Mouse (Mus musculus) cerebellum, postnatal 36 days (tissue): ENCODE measurements around the gene Slfn9.
A peak's percentile ranks its signal among the peaks of the same experiment; 100 is the strongest.
"Not testable (repeated sequence)": the region's sequence is repeated elsewhere in the genome, so short reads cannot be mapped to it uniquely, and the experiment has no call there.

ENCODE experiments used
- DNase-seq, 2 experiments: peaks; one replicate each; pipeline ENCODE4 v3.0.0; 2021 to 2022; ENCODE audit warnings: mixed read lengths in 2 of 2

Gene Slfn9

GRCm38 (mm10) chr11:82991469-82992166 is at the start of gene Slfn9:
Gene Slfn9 (minus strand): TSS chr11:82991830.
- DNase-seq = peak; percentile 19 to 25

- no peak for DNase-seq
Observed at GRCm38 (mm10) chr11:83041000-83041399, 49.4 kb upstream of the Slfn9 start.

- no peak for DNase-seq
Observed at GRCm38 (mm10) chr11:83040325-83040724, 48.7 kb upstream of the Slfn9 start.

DNA sequence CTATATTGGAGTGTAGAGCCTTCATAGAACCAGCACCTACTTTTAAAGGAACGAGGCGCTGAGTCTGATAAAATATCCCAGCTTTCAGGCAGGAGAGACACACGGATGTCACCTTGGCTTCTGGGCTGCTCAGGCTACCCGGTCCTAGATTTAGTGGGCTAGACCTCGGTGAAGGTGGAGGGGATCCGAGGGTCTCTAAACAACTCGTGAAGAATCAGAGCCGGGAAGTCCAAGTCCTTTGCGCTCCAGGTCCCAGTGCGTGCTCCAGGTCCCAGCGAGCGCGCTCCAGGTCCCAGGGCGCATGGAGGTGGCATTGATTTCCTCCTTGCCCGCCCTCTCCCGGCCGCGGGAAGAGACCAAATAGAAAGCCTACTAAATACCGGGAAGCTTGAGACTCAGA is 48.2 kb upstream of the Slfn9 start:
- no peak for DNase-seq

DNA sequence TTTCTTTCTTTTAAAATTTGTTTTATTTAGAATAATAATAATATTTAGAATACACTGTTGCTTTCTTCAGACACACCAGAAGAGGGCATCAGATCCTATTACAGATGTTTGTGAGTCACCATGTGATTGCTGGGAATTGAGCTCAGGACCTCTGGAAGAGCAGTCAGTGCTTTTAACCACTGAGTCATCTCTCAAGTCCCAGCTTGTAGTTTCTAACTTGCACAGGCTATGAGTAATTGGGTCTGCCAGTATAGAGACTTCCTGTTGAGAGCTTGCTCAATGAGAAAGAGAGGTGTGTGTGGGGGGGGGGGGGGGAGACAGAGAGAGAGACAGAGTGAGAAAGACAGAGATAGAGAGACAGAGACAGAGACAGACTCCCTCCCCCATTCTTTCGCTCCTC is 47.5 kb upstream of the Slfn9 start:
- no peak for DNase-seq

- DNase-seq = not testable (repeated sequence)
Observed at GRCm38 (mm10) chr11:83038686-83039085, 47.1 kb upstream of the Slfn9 start.

DNA sequence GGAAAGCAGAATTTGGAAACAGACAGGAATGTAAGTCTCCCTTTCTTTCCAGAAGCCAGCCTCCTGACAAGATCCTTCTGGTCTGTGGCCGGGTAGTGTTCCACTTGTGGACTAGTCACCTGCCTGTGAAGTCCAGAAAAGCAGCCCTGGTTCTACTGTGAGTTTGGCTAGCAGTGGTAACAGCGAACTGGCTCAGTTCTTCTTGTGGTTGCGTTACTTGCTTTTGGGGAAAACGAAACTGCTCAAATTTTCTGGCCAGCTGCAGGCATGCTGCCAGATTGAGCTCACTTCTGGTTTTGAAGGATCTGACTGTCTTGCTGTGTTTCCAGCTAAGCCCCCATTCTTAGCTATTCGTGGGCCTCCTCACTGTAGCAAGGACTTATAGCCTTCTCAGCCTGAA is 29.0 kb upstream of the Slfn9 start, which contains the start of gene Slfn8:
Slfn8 (minus strand) TSS at position 190 of the 400 bp plus-strand sequence.
- no peak for DNase-seq

GRCm38 (mm10) chr11:83019561-83020519 is 28.2 kb upstream of the Slfn9 start:
- DNase-seq = not testable (repeated sequence)

GRCm38 (mm10) chr11:83016093-83016492 is 24.5 kb upstream of the Slfn9 start:
- DNase-seq = no peak

- no peak for DNase-seq
Observed at GRCm38 (mm10) chr11:83013356-83013755, 21.7 kb upstream of the Slfn9 start.

- peak in 1 of 2 experiments; percentile 3 for DNase-seq
Observed at GRCm38 (mm10) chr11:82990612-82991385, 831 bp downstream of the Slfn9 start.

GRCm38 (mm10) chr11:82989357-82989756 is 2.3 kb downstream of the Slfn9 start:
- no peak for DNase-seq

DNA sequence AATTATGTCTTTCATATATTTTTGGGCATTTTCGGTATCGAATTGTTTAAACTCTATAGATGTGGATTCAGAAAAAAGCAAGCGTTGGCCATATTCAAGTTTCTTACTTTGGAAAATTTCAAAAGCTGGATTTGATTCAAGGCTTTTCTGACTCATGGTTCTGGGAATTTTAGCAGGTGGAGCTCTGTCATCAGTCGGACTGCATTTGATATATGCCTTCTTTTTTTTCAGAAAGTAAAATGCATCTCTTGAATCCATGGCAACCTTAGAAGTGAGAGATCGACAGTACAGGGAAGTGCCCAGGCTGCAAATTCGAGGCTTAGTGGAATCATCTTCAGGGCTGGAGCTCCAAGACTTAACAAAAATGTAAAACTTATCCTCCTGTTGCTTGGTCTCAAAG is 4.0 kb downstream of the Slfn9 start:
- no peak for DNase-seq

GRCm38 (mm10) chr11:82983193-82983592 is 8.4 kb downstream of the Slfn9 start:
- DNase-seq = no peak

DNA sequence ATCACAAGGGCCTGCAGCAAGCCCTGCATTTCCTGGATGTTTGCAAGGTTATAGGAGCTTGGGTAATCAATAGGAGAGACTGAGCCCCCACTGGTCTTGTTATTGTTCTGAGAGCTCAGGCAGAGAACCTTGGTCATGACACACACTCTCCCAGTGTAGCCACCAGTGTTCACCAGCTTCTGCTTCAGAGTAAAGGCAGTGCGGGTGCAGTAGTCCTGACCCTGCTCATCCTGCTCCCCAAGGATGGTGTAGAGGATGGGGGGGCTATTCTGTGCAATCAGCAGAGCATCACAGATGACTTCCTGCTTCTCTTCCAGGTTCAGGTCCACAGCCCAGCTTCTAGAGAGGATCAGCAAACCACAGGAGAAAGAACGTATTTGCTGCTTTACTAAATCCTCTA is 9.2 kb downstream of the Slfn9 start:
- DNase-seq = not testable (repeated sequence)

DNA sequence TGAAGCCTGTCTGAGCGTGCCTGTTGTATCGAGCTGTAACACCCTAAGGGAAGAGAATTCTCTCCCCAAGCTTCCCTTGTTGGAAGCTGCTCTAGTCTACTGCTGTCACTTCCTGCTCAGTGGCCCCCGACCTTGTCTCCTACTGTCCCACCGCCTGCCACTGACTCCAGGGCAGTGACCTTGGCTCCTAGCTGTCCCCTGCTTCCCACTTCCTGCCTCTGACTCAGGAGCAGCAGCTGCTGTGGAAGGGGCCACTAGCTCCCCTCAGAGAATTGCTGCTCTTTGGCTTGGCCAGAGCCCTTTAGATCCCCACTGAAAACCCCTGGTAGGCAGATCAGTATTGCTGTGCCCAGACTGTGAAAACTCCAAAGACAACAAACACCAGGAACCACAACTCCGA is 17.7 kb downstream of the Slfn9 start:
- DNase-seq = no peak

DNA sequence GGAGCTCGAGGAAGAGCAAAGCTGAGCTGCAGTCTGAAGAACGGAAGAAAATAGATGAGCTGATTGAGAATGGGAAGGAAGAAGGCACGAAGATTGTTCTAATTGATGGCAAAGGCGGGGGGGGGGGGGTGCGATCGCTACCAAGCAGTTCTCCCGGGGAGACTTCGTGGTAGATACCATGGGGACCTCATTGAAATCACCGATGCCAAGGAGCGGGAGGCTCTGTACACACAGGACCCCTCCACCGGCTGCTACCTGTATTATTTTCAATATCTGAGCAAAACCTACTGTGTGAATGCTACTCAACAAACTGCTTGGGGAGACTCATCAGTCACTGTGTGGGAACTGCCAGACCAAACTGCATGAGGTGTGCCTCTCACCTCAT is 20.0 kb downstream of the Slfn9 start:
- DNase-seq = no peak

DNA sequence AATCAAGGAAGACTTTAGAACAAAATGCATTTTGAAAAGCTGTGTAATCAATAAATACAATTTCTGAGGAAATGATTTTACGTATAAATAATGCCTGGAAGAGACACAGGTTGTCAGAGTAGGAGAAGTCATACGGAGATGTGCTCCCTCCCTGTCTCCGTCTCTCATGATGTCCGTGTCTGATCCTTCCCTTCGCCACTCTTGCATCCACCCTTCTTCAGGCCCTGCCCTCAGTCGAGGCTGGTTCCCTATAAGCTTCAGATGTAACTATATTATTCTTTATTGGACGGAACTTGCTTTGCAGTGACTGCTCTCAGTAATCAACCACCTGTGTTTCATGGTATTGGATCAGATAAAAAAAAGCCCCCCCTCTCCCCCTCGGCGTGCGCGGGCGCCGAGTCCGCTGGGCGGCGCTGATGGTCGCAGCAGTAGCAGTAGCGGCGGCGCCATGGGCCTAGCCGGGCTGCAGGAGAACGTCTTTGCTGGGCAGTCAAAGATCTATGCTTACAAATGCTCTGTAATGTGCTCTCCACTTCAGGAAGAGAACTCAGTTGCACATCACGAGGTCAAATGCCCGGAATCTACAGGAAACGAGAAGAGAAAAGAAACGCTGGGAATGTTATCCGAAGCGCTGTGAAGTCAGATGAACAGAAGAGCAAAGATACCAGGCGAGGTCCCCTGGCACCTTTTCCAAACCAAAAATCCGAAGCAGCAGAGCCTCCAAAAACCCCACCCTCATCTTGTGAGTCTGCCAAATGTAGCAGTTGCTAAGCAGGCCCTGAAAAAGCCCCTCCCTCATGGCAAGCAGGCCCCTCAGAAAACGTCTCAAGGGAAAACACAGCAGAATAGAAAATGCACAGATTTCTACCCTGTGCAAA is 20.7 kb downstream of the Slfn9 start:
- peak; percentile 45 to 60 for DNase-seq

DNA sequence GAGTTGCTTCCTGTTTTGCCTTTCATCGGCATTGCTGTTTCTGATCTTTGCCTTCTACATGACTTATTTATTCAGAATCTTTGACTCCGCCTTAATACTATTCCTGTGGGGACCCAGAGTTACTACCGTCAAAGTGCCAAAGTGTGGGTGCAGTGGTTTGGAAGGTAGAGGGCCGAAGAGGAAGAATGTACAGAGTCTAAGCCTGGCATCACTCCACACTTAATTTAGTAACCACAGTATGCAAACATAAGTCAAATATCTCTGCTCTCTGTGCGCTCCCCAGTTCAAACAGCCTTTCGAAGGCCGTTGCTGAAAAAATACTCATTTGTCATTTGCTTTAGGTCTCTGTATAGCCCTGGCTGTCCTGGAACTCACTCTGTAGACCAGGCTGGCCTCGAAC is 29.4 kb downstream of the Slfn9 start:
- DNase-seq = no peak

DNA sequence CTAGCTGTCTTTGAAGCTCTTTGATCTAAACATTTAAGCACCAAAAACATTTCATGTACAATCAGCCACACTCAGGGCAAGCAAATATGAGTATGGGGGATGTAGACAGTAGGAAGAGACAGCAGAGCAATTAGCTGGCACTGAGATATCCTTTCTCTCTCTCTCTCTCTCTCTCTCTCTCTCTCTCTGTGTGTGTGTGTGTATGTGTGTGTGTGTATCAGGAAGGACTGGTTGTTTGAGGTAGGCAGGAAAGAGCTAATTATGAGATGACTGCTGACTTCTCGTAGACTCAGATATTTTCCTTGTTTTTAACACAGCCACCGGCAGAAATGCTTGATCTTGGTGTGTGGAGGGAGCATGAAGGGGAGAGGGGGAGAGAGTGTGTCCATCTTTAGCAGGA is 29.9 kb downstream of the Slfn9 start:
- no peak for DNase-seq

DNA sequence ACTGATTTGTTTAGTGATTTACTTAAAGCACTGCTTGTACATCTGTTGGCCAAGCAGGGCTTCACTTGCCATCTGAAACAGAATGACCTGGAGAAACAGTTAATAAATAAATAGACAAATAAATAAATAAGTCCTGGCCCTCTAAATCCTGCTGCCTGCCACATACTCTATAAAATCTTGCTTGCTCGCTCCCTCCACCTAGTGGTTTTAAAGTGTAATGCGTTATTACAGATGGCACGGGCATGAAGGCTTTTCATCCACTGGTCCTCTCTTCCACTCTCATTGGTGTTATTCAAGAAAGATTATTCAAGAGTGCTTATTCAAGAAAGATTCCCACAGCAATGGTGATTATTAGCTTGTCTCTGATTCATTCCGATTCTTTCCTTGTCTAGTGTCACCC is 32.0 kb downstream of the Slfn9 start:
- DNase-seq = peak; percentile 13 to 42

- DNase-seq = no peak
Observed at GRCm38 (mm10) chr11:82956925-82957324, 34.7 kb downstream of the Slfn9 start.
